Mouse (Mus musculus) embryonic facial prominence, embryonic 13.5 days (tissue): ENCODE data around the gene Nop53. TPM values are rescaled to one million over a fixed set of nuclear protein-coding genes. Genes with fewer than 3 reads are reported as not detected.
"Not testable (repeated sequence)": the region's sequence is repeated elsewhere in the genome, so short reads cannot be mapped to it uniquely, and the experiment has no call there.

Experiments used
- ATAC-seq: fragments of 200-750 bp; cut with Nextera tagmentation; 2 replicates; pipeline ENCODE4 v1.8.0; 2017; ENCODE audit warnings: low read depth; ENCODE audit not compliant: insufficient number of reproducible peaks, insufficient read depth, low FRiP score, low TSS enrichment
- H3K27ac ChIP-seq: fragments of 300-500 bp; sonication (generic); 2 replicates; pipeline ENCODE4 v1.5.1; 2015; ENCODE audit warnings: moderate library complexity, mild to moderate bottlenecking, inconsistent platforms
- H3K27me3 ChIP-seq: fragments of 300-500 bp; sonication (generic); 2 replicates; pipeline ENCODE4 v1.6.1; 2015; ENCODE audit warnings: mild to moderate bottlenecking, inconsistent platforms
- H3K36me3 ChIP-seq: fragments of 300-500 bp; sonication (generic); 2 replicates; pipeline ENCODE4 v1.6.1; 2015; ENCODE audit warnings: mild to moderate bottlenecking, inconsistent platforms
- H3K4me1 ChIP-seq: fragments of 300-500 bp; sonication (generic); 2 replicates; pipeline ENCODE4 v1.6.1; 2015; ENCODE audit warnings: inconsistent platforms
- H3K4me2 ChIP-seq: fragments of 300-500 bp; sonication (generic); 2 replicates; pipeline ENCODE4 v1.6.1; 2015; ENCODE audit warnings: moderate library complexity, mild to moderate bottlenecking, inconsistent platforms
- H3K4me3 ChIP-seq: fragments of 300-500 bp; sonication (generic); 2 replicates; pipeline ENCODE4 v1.5.1; 2015; ENCODE audit warnings: mild to moderate bottlenecking, inconsistent platforms
- H3K9ac ChIP-seq: fragments of 300-500 bp; sonication (generic); 2 replicates; pipeline ENCODE4 v1.6.1; 2015; ENCODE audit warnings: mild to moderate bottlenecking, inconsistent platforms
- H3K9me3 ChIP-seq: fragments of 300-500 bp; sonication (generic); 2 replicates; pipeline ENCODE4 v1.6.1; 2016; ENCODE audit warnings: inconsistent platforms
- WGBS: fragments of 180-500 bp; shearing (Covaris S2); methylation state at CpG from one replicate; pipeline ENCODE4 v1.1.7; 2015; ENCODE audit warnings: mixed read lengths; 5-methylcytosine and 5-hydroxymethylcytosine counted together
- polyA plus RNA-seq: library from polyadenylated mRNA; unstranded; fragments of >200 nt; fragmentation: Nextera tagmentation; extraction: Ambion mirVana; gene quantifications from 2 replicates; pipeline ENCODE4 v1.2.1, GENCODE M21; 2015

Nop53 gene
- polyA plus RNA-seq, 1 experiment from 2014 or later = 210 TPM

DNA sequence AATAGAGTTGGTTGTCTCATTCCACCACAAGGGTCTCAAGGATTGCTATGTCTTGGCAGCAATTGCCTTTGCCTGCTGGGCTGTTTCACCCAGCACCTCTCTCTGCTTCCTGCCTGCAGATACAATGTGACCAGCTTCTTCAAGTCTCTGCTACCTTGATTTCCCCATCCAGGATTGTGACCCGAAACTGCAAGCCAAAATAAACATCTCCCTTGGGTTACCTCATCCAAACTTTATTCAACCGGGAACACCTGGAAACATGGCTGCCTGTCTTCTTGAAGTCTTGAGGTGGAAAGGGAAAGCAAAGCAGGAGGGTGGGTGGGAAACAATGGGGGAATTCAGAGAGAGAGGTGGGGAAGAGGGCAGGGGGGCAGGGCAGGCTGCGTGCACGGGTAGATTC, 28.9 kb downstream of the Nop53 start:
- Histone ChIP-seq H3K4me3 (no peak overlapping the region), H3K27ac (no peak overlapping the region), H3K4me1 (peaks cover 18% of the 10 kb centered on the region), H3K9me3 (no peaks in the 10 kb centered on the region), H3K27me3 (no peaks in the 10 kb centered on the region), H3K36me3 (peaks cover 46% of the 10 kb centered on the region), H3K9ac (no peak overlapping the region), H3K4me2 (no peak overlapping the region)
- no peak for ATAC-seq
- 71% methylated on average over 4 of the region's 4 CpGs for WGBS

DNA sequence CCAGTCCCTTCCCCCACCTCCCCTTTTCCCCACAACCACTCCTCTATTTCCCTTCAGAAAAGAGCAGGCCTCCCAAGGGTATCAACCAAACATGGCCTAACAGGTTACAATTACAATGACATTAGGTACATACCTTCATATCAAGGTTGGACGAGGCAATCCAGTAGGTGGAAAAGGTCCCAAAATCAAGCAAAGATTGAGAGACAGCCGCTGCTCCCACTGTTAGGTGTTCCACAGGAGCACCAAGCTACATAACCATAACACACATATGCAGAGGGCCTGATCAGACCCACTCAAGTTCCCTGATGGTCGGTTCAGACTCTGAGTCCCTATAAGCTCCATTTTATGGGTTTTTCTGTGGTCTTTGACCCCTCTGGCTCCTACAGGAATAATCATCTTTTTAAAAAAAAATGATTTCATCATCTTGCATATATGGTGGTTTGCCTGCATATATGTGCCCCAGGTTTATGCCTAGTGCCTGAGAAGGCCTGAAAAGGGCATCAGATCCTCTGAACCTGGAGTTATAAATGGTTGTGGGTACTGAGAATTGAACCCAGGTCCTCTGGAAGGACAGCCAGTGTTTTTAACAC, 29.6 kb downstream of the Nop53 start:
- no peak overlapping the region for H3K27ac ChIP-seq
- no peak overlapping the region for H3K4me2 ChIP-seq
- H3K4me3 ChIP-seq = no peak overlapping the region
- peaks cover 46% of the 10 kb centered on the region for H3K36me3 ChIP-seq
- H3K9ac ChIP-seq = no peak overlapping the region
- H3K9me3 ChIP-seq = no peaks in the 10 kb centered on the region
- ATAC-seq = no peak
- peaks cover 16% of the 10 kb centered on the region for H3K4me1 ChIP-seq
- H3K27me3 ChIP-seq = no peaks in the 10 kb centered on the region
- 79% methylated on average over 3 of the region's 3 CpGs for WGBS

GRCm38 (mm10) chr7:15915695-15916094, 30.2 kb downstream of the Nop53 start:
- not testable (repeated sequence) for H3K4me3 ChIP-seq, H3K9ac ChIP-seq, H3K4me2 ChIP-seq, H3K27me3 ChIP-seq, H3K27ac ChIP-seq, H3K9me3 ChIP-seq, ATAC-seq
- Histone ChIP-seq H3K36me3 (peaks cover 43% of the 10 kb centered on the region), H3K4me1 (peaks cover 11% of the 10 kb centered on the region)
- 88% methylated on average over 4 of the region's 4 CpGs for WGBS

- Histone ChIP-seq H3K27me3 (no peaks in the 10 kb centered on the region), H3K27ac (no peak overlapping the region), H3K9me3 (no peaks in the 10 kb centered on the region), H3K4me1 (peaks cover 1% of the 10 kb centered on the region; the same call in 1 of the 2 replicates), H3K4me2 (no peak overlapping the region), H3K4me3 (no peak overlapping the region), H3K36me3 (peaks cover 36% of the 10 kb centered on the region), H3K9ac (no peak overlapping the region)
- ATAC-seq = no peak
- 80% methylated on average over 2 of the region's 2 CpGs for WGBS
Observed at GRCm38 (mm10) chr7:15914751-15915150, 31.1 kb downstream of the Nop53 start.

- Histone ChIP-seq H3K36me3 (peaks cover 31% of the 10 kb centered on the region), H3K27ac (no peak overlapping the region), H3K9me3 (no peaks in the 10 kb centered on the region), H3K4me3 (no peak overlapping the region), H3K4me1 (no peaks in the 10 kb centered on the region), H3K27me3 (no peaks in the 10 kb centered on the region), H3K4me2 (no peak overlapping the region), H3K9ac (no peak overlapping the region)
- 46% methylated on average over 2 of the region's 2 CpGs for WGBS
- ATAC-seq = no peak
Observed at GRCm38 (mm10) chr7:15914252-15914651, 31.6 kb downstream of the Nop53 start.

GRCm38 (mm10) chr7:15912183-15912582, 33.7 kb downstream of the Nop53 start:
- 0% methylated on average over 4 of the region's 4 CpGs for WGBS
- ATAC-seq = peak; percentile 15; the same call in 1 of the 2 replicates

GRCm38 (mm10) chr7:15910521-15910920, 35.4 kb downstream of the Nop53 start:
- Histone ChIP-seq H3K27ac (no peak overlapping the region), H3K27me3 (no peaks in the 10 kb centered on the region), H3K4me2 (no peak overlapping the region), H3K9ac (no peak overlapping the region), H3K9me3 (no peaks in the 10 kb centered on the region), H3K36me3 (no peaks in the 10 kb centered on the region), H3K4me1 (no peaks in the 10 kb centered on the region), H3K4me3 (no peak overlapping the region)
- WGBS = 84% methylated on average over 5 of the region's 5 CpGs
- ATAC-seq = no peak

More at GRCm38 (mm10) chr7:15912183-15912582, 33.7 kb downstream of the Nop53 start:
- Histone ChIP-seq H3K9me3 (no peaks in the 10 kb centered on the region), H3K4me2 (no peak overlapping the region), H3K4me3 (no peak overlapping the region), H3K4me1 (no peaks in the 10 kb centered on the region), H3K9ac (no peak overlapping the region), H3K36me3 (peaks cover 12% of the 10 kb centered on the region), H3K27ac (no peak overlapping the region), H3K27me3 (no peaks in the 10 kb centered on the region)

DNA sequence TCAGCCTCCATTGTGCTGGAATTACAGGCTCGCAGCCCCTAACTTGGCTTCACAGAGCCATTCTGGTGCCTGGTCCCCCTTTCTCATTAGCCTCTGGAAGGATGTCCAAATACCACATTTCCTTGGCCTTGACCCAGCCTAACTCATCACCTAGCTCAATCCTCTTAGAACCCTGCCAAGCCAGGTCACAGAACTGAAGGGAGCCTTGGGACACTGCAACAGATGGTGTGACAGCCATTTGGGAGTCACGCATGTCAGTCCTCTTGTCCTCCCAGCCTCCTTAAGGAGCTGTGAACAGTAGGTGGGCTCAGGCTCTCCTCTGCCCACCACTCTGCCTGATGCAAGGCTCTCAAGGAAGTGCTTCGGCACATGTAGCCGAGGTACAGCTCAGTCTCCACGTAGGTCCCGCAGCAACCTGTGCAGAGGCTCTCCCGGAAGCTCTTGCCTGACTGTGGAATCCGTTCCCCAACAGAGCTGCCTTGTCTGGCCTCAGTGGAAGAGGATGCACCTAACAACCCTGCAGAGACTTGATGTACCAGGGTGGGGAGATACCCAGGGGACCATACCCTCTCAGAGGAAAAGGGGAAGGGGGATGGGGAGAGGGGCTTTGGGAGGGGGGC, 37.8 kb downstream of the Nop53 start:
- Histone ChIP-seq H3K27ac (no peak overlapping the region), H3K4me3 (no peak overlapping the region), H3K4me1 (no peaks in the 10 kb centered on the region), H3K36me3 (no peaks in the 10 kb centered on the region), H3K4me2 (no peak overlapping the region), H3K9me3 (no peaks in the 10 kb centered on the region), H3K9ac (no peak overlapping the region), H3K27me3 (no peaks in the 10 kb centered on the region)
- no peak for ATAC-seq
- WGBS = 72% methylated on average over 8 of the region's 8 CpGs

DNA sequence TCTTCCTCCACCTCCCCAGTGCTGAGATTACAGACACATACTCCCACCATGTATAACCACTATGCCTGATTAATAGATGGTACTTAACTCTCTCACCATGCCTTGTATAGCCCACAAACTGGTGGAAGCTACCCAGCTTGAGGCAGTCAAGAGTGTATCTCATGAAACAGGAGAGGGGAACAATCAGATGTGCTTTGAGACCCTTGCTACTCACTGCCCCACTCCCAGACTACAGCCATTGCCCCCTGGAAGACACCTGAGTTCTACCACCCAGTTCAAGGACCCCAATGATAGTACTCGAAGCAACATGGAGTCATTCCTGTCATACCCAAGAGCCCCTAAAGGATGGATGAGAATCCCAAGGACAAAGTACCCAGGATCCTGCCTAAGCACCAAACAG, 39.3 kb downstream of the Nop53 start:
- Histone ChIP-seq H3K4me2 (no peak overlapping the region), H3K4me3 (no peak overlapping the region), H3K9ac (no peak overlapping the region), H3K4me1 (no peaks in the 10 kb centered on the region), H3K27me3 (no peaks in the 10 kb centered on the region), H3K36me3 (no peaks in the 10 kb centered on the region), H3K27ac (no peak overlapping the region), H3K9me3 (no peaks in the 10 kb centered on the region)
- WGBS = 97% methylated on average over 1 of the region's 1 CpGs
- no peak for ATAC-seq

- no peak for ATAC-seq
- 71% methylated on average over 7 of the region's 7 CpGs for WGBS
- no peaks in the 10 kb centered on the region for H3K36me3 ChIP-seq
- no peaks in the 10 kb centered on the region for H3K27me3 ChIP-seq
- H3K9ac ChIP-seq = no peak overlapping the region
- no peak overlapping the region for H3K4me2 ChIP-seq
- H3K4me3 ChIP-seq = no peak overlapping the region
- no peaks in the 10 kb centered on the region for H3K9me3 ChIP-seq
- H3K27ac ChIP-seq = no peak overlapping the region
- H3K4me1 ChIP-seq = no peaks in the 10 kb centered on the region
Observed at GRCm38 (mm10) chr7:15905861-15906260, 40.0 kb downstream of the Nop53 start.

GRCm38 (mm10) chr7:15901366-15902048, 44.4 kb downstream of the Nop53 start:
- Histone ChIP-seq H3K9me3 (no peaks in the 10 kb centered on the region), H3K4me1 (no peaks in the 10 kb centered on the region), H3K36me3 (no peaks in the 10 kb centered on the region), H3K4me2 (no peak overlapping the region), H3K4me3 (no peak overlapping the region), H3K9ac (no peak overlapping the region), H3K27ac (no peak overlapping the region), H3K27me3 (no peaks in the 10 kb centered on the region)
- ATAC-seq = no peak
- WGBS = 82% methylated on average over 9 of the region's 9 CpGs

GRCm38 (mm10) chr7:15894251-15894650, 51.6 kb downstream of the Nop53 start:
- H3K9ac ChIP-seq = no peak overlapping the region
- H3K27ac ChIP-seq = no peak overlapping the region
- no peaks in the 10 kb centered on the region for H3K36me3 ChIP-seq
- H3K27me3 ChIP-seq = no peaks in the 10 kb centered on the region
- WGBS = 72% methylated on average over 1 of the region's 1 CpGs
- H3K9me3 ChIP-seq = no peaks in the 10 kb centered on the region
- H3K4me1 ChIP-seq = no peaks in the 10 kb centered on the region
- H3K4me2 ChIP-seq = no peak overlapping the region
- H3K4me3 ChIP-seq = no peak overlapping the region
- ATAC-seq = no peak
